9 mouse cellular contexts compared by ENCODE assay signal in genomic region chr3:95651391-95652203, GRCm38 (mm10). TPM values are rescaled to one million over a fixed set of nuclear protein-coding genes. Genes with fewer than 3 reads are reported as not detected.
DNase-seq lines count a peak whose midpoint lies in the region; ATAC-seq lines count a peak whose summit lies in the region.
"Had no signal": no experiment of that assay in that cellular context is flagged by ENCODE, and none has a peak within 500 bp of the region (broad histone marks: within the 10 kb centered on the region; RNA-seq: fewer than 3 reads in every experiment).

No protein-coding gene starts in this region.

- WGBS in heart, embryonic 10.5 days, result 83% methylated on average over 16 of the region's 16 CpGs
- WGBS in midbrain, embryonic 10.5 days, result 89% methylated on average over 16 of the region's 16 CpGs
- 92% methylated on average over 16 of the region's 16 CpGs for WGBS in midbrain, embryonic 15.5 days
- WGBS in intestine, embryonic 14.5 days, result 84% methylated on average over 16 of the region's 16 CpGs
- 79% methylated on average over 16 of the region's 16 CpGs for WGBS in stomach, embryonic 15.5 days
- 91% methylated on average over 16 of the region's 16 CpGs for WGBS in hindbrain, embryonic 16.5 days

- H3K27me3 ChIP-seq in heart, embryonic 10.5 days (ENCODE audit: insufficient read depth, poor library complexity, severe bottlenecking), result no peaks in the 10 kb centered on the region
- H3K27me3 ChIP-seq in midbrain, embryonic 10.5 days (ENCODE audit: low read depth, poor library complexity, severe bottlenecking), result no peaks in the 10 kb centered on the region
- H3K27me3 ChIP-seq in midbrain, embryonic 15.5 days (replicated peaks), result no peaks in the 10 kb centered on the region
- no peaks in the 10 kb centered on the region for H3K27me3 ChIP-seq in intestine, embryonic 14.5 days (replicated peaks; ENCODE audit: control insufficient read depth, insufficient read depth, low read length)
- H3K27me3 ChIP-seq in stomach, embryonic 15.5 days (replicated peaks), result no peaks in the 10 kb centered on the region
- H3K27me3 ChIP-seq in hindbrain, embryonic 16.5 days (replicated peaks; ENCODE audit: control insufficient read depth, insufficient read depth, low read length), result no peaks in the 10 kb centered on the region
- H3K27me3 ChIP-seq: midbrain, embryonic 12.5 days had no signal

- no peak overlapping the region for H3K4me2 ChIP-seq in midbrain, embryonic 15.5 days
- H3K4me2 ChIP-seq in intestine, embryonic 14.5 days (ENCODE audit: low read length), result no peak overlapping the region
- H3K4me2 ChIP-seq in stomach, embryonic 15.5 days, result no peak overlapping the region
- H3K4me2 ChIP-seq in hindbrain, embryonic 16.5 days (ENCODE audit: low read length), result no peak overlapping the region
- H3K4me2 ChIP-seq: midbrain, embryonic 12.5 days had no signal

- intact Hi-C loops in heart, postnatal 10 days (cut with DNase I), result no loop called here

- no peak overlapping the region for H3K9ac ChIP-seq in midbrain, embryonic 15.5 days
- no peak overlapping the region for H3K9ac ChIP-seq in intestine, embryonic 14.5 days (ENCODE audit: low read length)
- H3K9ac ChIP-seq in stomach, embryonic 15.5 days, result no peak overlapping the region
- no peak overlapping the region for H3K9ac ChIP-seq in hindbrain, embryonic 16.5 days (ENCODE audit: low read depth, low read length)
- H3K9ac ChIP-seq: midbrain, embryonic 12.5 days had no signal

- H3K9me3 ChIP-seq in heart, embryonic 10.5 days, result no peaks in the 10 kb centered on the region
- H3K9me3 ChIP-seq in midbrain, embryonic 10.5 days (replicated peaks), result no peaks in the 10 kb centered on the region
- no peaks in the 10 kb centered on the region for H3K9me3 ChIP-seq in midbrain, embryonic 15.5 days
- no peaks in the 10 kb centered on the region for H3K9me3 ChIP-seq in intestine, embryonic 14.5 days (ENCODE audit: control insufficient read depth, low read length)
- H3K9me3 ChIP-seq in stomach, embryonic 15.5 days, result no peaks in the 10 kb centered on the region
- no peaks in the 10 kb centered on the region for H3K9me3 ChIP-seq in hindbrain, embryonic 16.5 days (ENCODE audit: control insufficient read depth, low read length)
- H3K9me3 ChIP-seq: midbrain, embryonic 12.5 days had no signal

- peak overlapping the region; percentile 78 for H3K27ac ChIP-seq in heart, embryonic 10.5 days
- 0 out of 2 replicates have a peak overlapping the region, but pooled peaks have one; percentile 0 for H3K27ac ChIP-seq in midbrain, embryonic 10.5 days (replicated peaks)
- no peak overlapping the region for H3K27ac ChIP-seq in midbrain, embryonic 15.5 days
- peak overlapping the region; percentile 7; the same call in 1 of the 2 replicates for H3K27ac ChIP-seq in intestine, embryonic 14.5 days (ENCODE audit: low read depth)
- H3K27ac ChIP-seq in stomach, embryonic 15.5 days, result peak overlapping the region; percentile 73; the same call in 1 of the 2 replicates
- no peak overlapping the region for H3K27ac ChIP-seq in hindbrain, embryonic 16.5 days (ENCODE audit: low read depth, low read length)
- H3K27ac ChIP-seq: midbrain, embryonic 12.5 days had no signal

- no peak for ATAC-seq in midbrain, embryonic 15.5 days (replicated peaks)
- no peak for ATAC-seq in intestine, embryonic 14.5 days (replicated peaks; ENCODE audit: low FRiP score, low TSS enrichment, low read depth)
- ATAC-seq in stomach, embryonic 15.5 days (ENCODE audit: insufficient read depth, low FRiP score, low read depth), result no peak
- ATAC-seq in hindbrain, embryonic 16.5 days, result no peak

- H3K36me3 ChIP-seq in heart, embryonic 10.5 days, result no peaks in the 10 kb centered on the region
- H3K36me3 ChIP-seq in midbrain, embryonic 10.5 days, result no peaks in the 10 kb centered on the region
- no peaks in the 10 kb centered on the region for H3K36me3 ChIP-seq in midbrain, embryonic 15.5 days (replicated peaks)
- H3K36me3 ChIP-seq in intestine, embryonic 14.5 days (ENCODE audit: control insufficient read depth, insufficient read depth, low read length), result no peaks in the 10 kb centered on the region
- no peaks in the 10 kb centered on the region for H3K36me3 ChIP-seq in stomach, embryonic 15.5 days
- no peaks in the 10 kb centered on the region for H3K36me3 ChIP-seq in hindbrain, embryonic 16.5 days (ENCODE audit: control insufficient read depth, insufficient read depth, low read length)
- H3K36me3 ChIP-seq: midbrain, embryonic 12.5 days had no signal

- no peak overlapping the region for H3K4me3 ChIP-seq in heart, embryonic 10.5 days
- H3K4me3 ChIP-seq in midbrain, embryonic 10.5 days, result no peak overlapping the region
- no peak overlapping the region for H3K4me3 ChIP-seq in midbrain, embryonic 15.5 days
- no peak overlapping the region for H3K4me3 ChIP-seq in intestine, embryonic 14.5 days (ENCODE audit: low read depth, low read length)
- no peak overlapping the region for H3K4me3 ChIP-seq in stomach, embryonic 15.5 days (replicated peaks)
- H3K4me3 ChIP-seq in hindbrain, embryonic 16.5 days (ENCODE audit: low read length), result no peak overlapping the region
- H3K4me3 ChIP-seq: midbrain, embryonic 12.5 days had no signal

- DNase-seq in heart, embryonic 10.5 days (ENCODE audit: low spot score), result no peak
- no peak for DNase-seq in heart, postnatal 10 days
- no peak for DNase-seq in midbrain, embryonic 10.5 days (ENCODE audit: low spot score)
- DNase-seq in intestine, embryonic 14.5 days (ENCODE audit: low spot score), result no peak
- DNase-seq in cerebellum, postnatal 25 days, result no peak

- peaks cover 29% of the 10 kb centered on the region for H3K4me1 ChIP-seq in heart, embryonic 10.5 days
- peaks cover 19% of the 10 kb centered on the region for H3K4me1 ChIP-seq in midbrain, embryonic 10.5 days
- peaks cover 7% of the 10 kb centered on the region; the same call in 1 of the 2 replicates for H3K4me1 ChIP-seq in midbrain, embryonic 15.5 days
- peaks cover 9% of the 10 kb centered on the region for H3K4me1 ChIP-seq in intestine, embryonic 14.5 days (replicated peaks; ENCODE audit: control insufficient read depth, insufficient read depth, low read length)
- H3K4me1 ChIP-seq in stomach, embryonic 15.5 days, result peaks cover 11% of the 10 kb centered on the region
- no peaks in the 10 kb centered on the region for H3K4me1 ChIP-seq in hindbrain, embryonic 16.5 days (ENCODE audit: control insufficient read depth, insufficient read depth, low read depth, low read length)

RNA-seq across cellular contexts. Expression of gene Mcl1, which starts 7.0 kb away (rescaled TPM):
- 37.7 and 50.2 TPM in 2 replicates for polyA plus RNA-seq in heart, embryonic 10.5 days (2016; fragmentation: Nextera tagmentation; extraction: Ambion mirVana)
- 100 to 1,000 TPM; 147 to 161 TPM for total RNA-seq in heart, postnatal 10 days (2021)
- 41.9 and 47.6 TPM in 2 replicates for polyA plus RNA-seq in midbrain, embryonic 10.5 days (2016; fragmentation: Nextera tagmentation; extraction: Ambion mirVana)
- polyA plus RNA-seq in midbrain, embryonic 15.5 days (2015; fragmentation: Nextera tagmentation; extraction: Ambion mirVana), result 47.8 and 47.9 TPM in 2 replicates
- polyA plus RNA-seq in intestine, embryonic 14.5 days (2014; fragmentation: Nextera tagmentation; extraction: Ambion mirVana), result 49.8 and 57.5 TPM in 2 replicates
- 54.1 and 57.7 TPM in 2 replicates for polyA plus RNA-seq in stomach, embryonic 15.5 days (2015; fragmentation: Nextera tagmentation; extraction: Ambion mirVana)
- 20.2 and 39.4 TPM in 2 replicates for polyA plus RNA-seq in hindbrain, embryonic 16.5 days (2015; fragmentation: Nextera tagmentation; extraction: Ambion mirVana)

RNA-seq across cellular contexts. Expression of gene Ensa, which starts 26.8 kb away (rescaled TPM):
- polyA plus RNA-seq in heart, embryonic 10.5 days (2016; fragmentation: Nextera tagmentation; extraction: Ambion mirVana), result 59.3 and 67.2 TPM in 2 replicates
- total RNA-seq in heart, postnatal 10 days (2021), result 10 to 100 TPM; 61.4 to 63.6 TPM
- polyA plus RNA-seq in midbrain, embryonic 10.5 days (2016; fragmentation: Nextera tagmentation; extraction: Ambion mirVana), result 90.1 and 101 TPM in 2 replicates
- 123 and 133 TPM in 2 replicates for polyA plus RNA-seq in midbrain, embryonic 15.5 days (2015; fragmentation: Nextera tagmentation; extraction: Ambion mirVana)
- polyA plus RNA-seq in intestine, embryonic 14.5 days (2014; fragmentation: Nextera tagmentation; extraction: Ambion mirVana), result 71.8 and 75.6 TPM in 2 replicates
- polyA plus RNA-seq in stomach, embryonic 15.5 days (2015; fragmentation: Nextera tagmentation; extraction: Ambion mirVana), result 65.6 and 71.0 TPM in 2 replicates
- 109 and 118 TPM in 2 replicates for polyA plus RNA-seq in hindbrain, embryonic 16.5 days (2015; fragmentation: Nextera tagmentation; extraction: Ambion mirVana)

RNA-seq across cellular contexts. Expression of gene Adamtsl4, which starts 36.1 kb away (rescaled TPM):
- polyA plus RNA-seq in heart, embryonic 10.5 days (2016; fragmentation: Nextera tagmentation; extraction: Ambion mirVana), result 4.2 and 5.7 TPM in 2 replicates
- total RNA-seq in heart, postnatal 10 days (2021), result 10 to 100 TPM; 32.2 to 37.4 TPM
- polyA plus RNA-seq in midbrain, embryonic 10.5 days (2016; fragmentation: Nextera tagmentation; extraction: Ambion mirVana), result 0.78 and 1.4 TPM in 2 replicates
- 1.0 TPM in 2 replicates for polyA plus RNA-seq in midbrain, embryonic 15.5 days (2015; fragmentation: Nextera tagmentation; extraction: Ambion mirVana)
- polyA plus RNA-seq in intestine, embryonic 14.5 days (2014; fragmentation: Nextera tagmentation; extraction: Ambion mirVana), result 1.2 and 2.6 TPM in 2 replicates
- polyA plus RNA-seq in stomach, embryonic 15.5 days (2015; fragmentation: Nextera tagmentation; extraction: Ambion mirVana), result 3.8 and 7.3 TPM in 2 replicates
- polyA plus RNA-seq in hindbrain, embryonic 16.5 days (2015; fragmentation: Nextera tagmentation; extraction: Ambion mirVana), result 1.4 and 2.4 TPM in 2 replicates

Comparison
In these comparisons a context has a peak if more than half of its experiments do, and no peak if none do; other contexts are left out.
1. H3K27ac ChIP-seq: peak in heart, embryonic 10.5 days (single experiment), midbrain, embryonic 10.5 days (single experiment), intestine, embryonic 14.5 days (single experiment) and stomach, embryonic 15.5 days (single experiment); none in midbrain, embryonic 15.5 days (single experiment) and hindbrain, embryonic 16.5 days (single experiment).